In the genomic region with DNA sequence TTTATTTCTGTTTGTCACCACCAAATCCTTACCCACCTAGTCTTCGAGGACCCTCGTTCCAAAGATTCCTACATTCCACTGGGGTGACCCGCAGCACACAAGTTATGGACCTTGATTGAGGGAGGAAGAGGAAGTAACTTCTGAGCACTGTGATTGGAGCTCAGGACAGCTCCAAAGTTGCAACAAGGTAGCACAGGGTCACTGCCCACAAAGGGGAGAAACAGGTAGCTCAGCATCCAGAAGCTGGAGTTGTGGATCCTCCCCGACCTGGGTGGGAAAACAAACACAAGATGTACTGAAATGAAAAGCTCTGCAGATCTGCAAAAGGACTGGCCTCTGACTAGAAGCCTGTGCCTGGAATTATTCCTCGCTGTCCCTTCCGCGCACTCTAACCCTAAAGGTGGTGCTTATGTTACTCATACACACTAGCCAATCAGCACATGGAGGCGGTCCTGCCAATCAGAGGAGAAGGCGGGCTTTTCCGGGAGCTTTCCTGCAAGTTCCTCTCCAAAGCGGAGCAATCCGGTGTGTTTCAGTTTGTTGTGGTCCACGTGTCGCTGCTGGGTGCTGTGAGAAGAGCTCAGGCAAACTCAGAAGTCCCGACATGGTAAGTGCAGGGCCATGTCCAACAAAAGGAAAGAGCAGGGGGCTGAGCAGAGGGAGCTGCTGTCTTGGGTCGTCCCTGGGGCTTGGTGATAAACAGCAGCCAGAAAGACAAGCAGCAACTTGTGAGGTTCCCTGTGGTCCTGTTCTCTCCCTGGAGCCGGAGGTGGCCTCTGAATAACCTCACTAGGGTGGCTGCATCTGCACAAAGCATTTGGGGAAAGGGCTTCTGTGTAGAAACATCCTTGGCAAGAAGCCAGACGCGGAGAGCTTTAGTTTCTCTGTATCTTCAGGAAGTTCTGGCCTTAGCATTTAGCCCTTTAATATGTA, we compare ENCODE assay signal across 8 mouse cellular contexts. TPM values are rescaled to one million over a fixed set of nuclear protein-coding genes. Genes with fewer than 3 reads are reported as not detected.
DNase-seq lines count a peak whose midpoint lies in the region; ATAC-seq and TF ChIP-seq lines count a peak whose summit lies in the region.
"Not testable (repeated sequence)": the region's sequence is repeated elsewhere in the genome, so short reads cannot be mapped to it uniquely, and the experiment has no call there.

No protein-coding gene starts in this region.

- H3K4me3 ChIP-seq in bone marrow macrophage, adult 2 months (ENCODE audit: insufficient read depth, low read length) = peak overlapping the region; percentile 73
- peak overlapping the region; percentile 84 for H3K4me3 ChIP-seq in embryonic fibroblast, embryonic 13.5 days (ENCODE audit: insufficient read depth, low read length)
- peak overlapping the region; percentile 58 for H3K4me3 ChIP-seq in kidney, embryonic 14.5 days (ENCODE audit: low read length)
- H3K4me3 ChIP-seq in limb, embryonic 15.5 days = peak overlapping the region; percentile 57

- H3K4me1 ChIP-seq in bone marrow macrophage, adult 2 months (ENCODE audit: control insufficient read depth, insufficient read depth, low read length); embryonic fibroblast, embryonic 13.5 days (ENCODE audit: control insufficient read depth, insufficient read depth, low read length); kidney, embryonic 14.5 days (ENCODE audit: control insufficient read depth, insufficient read depth, low read length); limb, embryonic 15.5 days: not testable (repeated sequence)

- not testable (repeated sequence) for H3K27me3 ChIP-seq in kidney, embryonic 14.5 days (ENCODE audit: control insufficient read depth, insufficient read depth, low read length); limb, embryonic 15.5 days

- TF ChIP-seq POLR2A in bone marrow macrophage, adult 2 months (IDR thresholded peaks at IDR 0.05; ENCODE audit: borderline replicate concordance, low read depth, low read length) = not testable (repeated sequence)
- peak; percentile 76 for TF ChIP-seq POLR2A in embryonic fibroblast, embryonic 13.5 days (IDR thresholded peaks at IDR 0.05; ENCODE audit: low read depth, low read length)

- not testable (repeated sequence) for TF ChIP-seq CTCF in bone marrow macrophage, adult 2 months (IDR thresholded peaks at IDR 0.05; ENCODE audit: low read depth, low read length); embryonic fibroblast, embryonic 13.5 days (IDR thresholded peaks at IDR 0.05; ENCODE audit: borderline replicate concordance, insufficient read depth, low read length)

- not testable (repeated sequence) for H3K36me3 ChIP-seq in kidney, embryonic 14.5 days (ENCODE audit: control insufficient read depth, insufficient read depth, low read length)
- peaks cover 10% of the 10 kb centered on the region for H3K36me3 ChIP-seq in limb, embryonic 15.5 days

- H3K27ac ChIP-seq in bone marrow macrophage, adult 2 months (ENCODE audit: insufficient read depth, low read depth, low read length) = peak overlapping the region; percentile 22
- H3K27ac ChIP-seq in embryonic fibroblast, embryonic 13.5 days (ENCODE audit: insufficient read depth, low read length) = not testable (repeated sequence)
- peak overlapping the region; percentile 65 for H3K27ac ChIP-seq in kidney, embryonic 14.5 days (ENCODE audit: low read depth, low read length)
- H3K27ac ChIP-seq in limb, embryonic 15.5 days = peak overlapping the region; percentile 72

- 11% methylated on average over 19 of the region's 19 CpGs for WGBS in kidney, embryonic 14.5 days
- WGBS in limb, embryonic 15.5 days = 11% methylated on average over 19 of the region's 19 CpGs

- H3K9me3 ChIP-seq in kidney, embryonic 14.5 days (ENCODE audit: control insufficient read depth, low read length); limb, embryonic 15.5 days: not testable (repeated sequence)

- peak overlapping the region; percentile 51; the same call in 1 of the 2 replicates for H3K9ac ChIP-seq in kidney, embryonic 14.5 days (ENCODE audit: low read depth, low read length)
- H3K9ac ChIP-seq in limb, embryonic 15.5 days = 0 out of 2 replicates have a peak overlapping the region, but pooled peaks have one; percentile 37

- peak; percentile 96 for DNase-seq in 416B (ENCODE audit: low read depth)
- peak; percentile 92 to 94 for DNase-seq in heart, adult 9 months (ENCODE audit: low spot score in 2 of 2)
- DNase-seq in monocyte, adult 2 months (ENCODE audit: low read depth in 1 of 2, low spot score in 2 of 2) = peak; percentile 57 to 71
- DNase-seq in spleen, postnatal 36 days (ENCODE audit: low spot score in 2 of 2) = peak; percentile 84 to 87

- ATAC-seq in kidney, embryonic 14.5 days (ENCODE audit: low FRiP score, low TSS enrichment) = peak; percentile 100
- ATAC-seq in limb, embryonic 15.5 days (ENCODE audit: insufficient number of reproducible peaks, low FRiP score, low TSS enrichment, low read depth) = peak; percentile 92

- peak overlapping the region; percentile 50 for H3K4me2 ChIP-seq in kidney, embryonic 14.5 days (replicated peaks; ENCODE audit: low read depth, low read length)
- peak overlapping the region; percentile 52 for H3K4me2 ChIP-seq in limb, embryonic 15.5 days

RNA-seq across cellular contexts. Expression of a gene that starts 12.3 kb away (rescaled TPM):
- polyA plus RNA-seq in bone marrow macrophage, adult 2 months (2012; ENCODE audit: insufficient read depth, insufficient read length, missing spikeins) = 2.4 TPM in 1 of 2 replicates, not detected in the other
- 2.8 TPM in 1 of 2 replicates, not detected in the other for polyA plus RNA-seq in embryonic fibroblast, embryonic 13.5 days (2011; ENCODE audit: insufficient read length, low read depth, missing spikeins)
- 2.2 and 2.3 TPM in 2 replicates for polyA plus RNA-seq in kidney, embryonic 14.5 days (2014; fragmentation: Nextera tagmentation; extraction: Ambion mirVana)
- polyA plus RNA-seq in limb, embryonic 15.5 days (2015; fragmentation: Nextera tagmentation; extraction: Ambion mirVana) = 3.6 and 4.6 TPM in 2 replicates

RNA-seq across cellular contexts. Expression of a gene that starts 51.3 kb away (rescaled TPM):
- polyA plus RNA-seq in bone marrow macrophage, adult 2 months (2012; ENCODE audit: insufficient read depth, insufficient read length, missing spikeins) = 1.2 and 1.8 TPM in 2 replicates
- polyA plus RNA-seq in embryonic fibroblast, embryonic 13.5 days (2011; ENCODE audit: insufficient read length, low read depth, missing spikeins) = 4.9 and 5.9 TPM in 2 replicates
- 9.9 and 13.8 TPM in 2 replicates for polyA plus RNA-seq in kidney, embryonic 14.5 days (2014; fragmentation: Nextera tagmentation; extraction: Ambion mirVana)
- 7.1 and 8.2 TPM in 2 replicates for polyA plus RNA-seq in limb, embryonic 15.5 days (2015; fragmentation: Nextera tagmentation; extraction: Ambion mirVana)

RNA-seq across cellular contexts. Expression of a gene that starts 53.9 kb away (rescaled TPM):
- not detected in 2 replicates for polyA plus RNA-seq in bone marrow macrophage, adult 2 months (2012; ENCODE audit: insufficient read depth, insufficient read length, missing spikeins)
- polyA plus RNA-seq in embryonic fibroblast, embryonic 13.5 days (2011; ENCODE audit: insufficient read length, low read depth, missing spikeins) = 0.30 TPM in 1 of 2 replicates, not detected in the other
- 0.06 and 0.07 TPM in 2 replicates for polyA plus RNA-seq in kidney, embryonic 14.5 days (2014; fragmentation: Nextera tagmentation; extraction: Ambion mirVana)
- 0.05 TPM in 1 of 2 replicates, not detected in the other for polyA plus RNA-seq in limb, embryonic 15.5 days (2015; fragmentation: Nextera tagmentation; extraction: Ambion mirVana)

RNA-seq across cellular contexts. Expression of a gene that starts 55.8 kb away (rescaled TPM):
- 1.4 and 2.7 TPM in 2 replicates for polyA plus RNA-seq in bone marrow macrophage, adult 2 months (2012; ENCODE audit: insufficient read depth, insufficient read length, missing spikeins)
- 2.3 and 4.3 TPM in 2 replicates for polyA plus RNA-seq in embryonic fibroblast, embryonic 13.5 days (2011; ENCODE audit: insufficient read length, low read depth, missing spikeins)
- 5.4 and 6.6 TPM in 2 replicates for polyA plus RNA-seq in kidney, embryonic 14.5 days (2014; fragmentation: Nextera tagmentation; extraction: Ambion mirVana)
- 5.3 and 5.8 TPM in 2 replicates for polyA plus RNA-seq in limb, embryonic 15.5 days (2015; fragmentation: Nextera tagmentation; extraction: Ambion mirVana)
